Mouse (Mus musculus) left cerebral cortex, adult 2 months (tissue): ENCODE measurements around the gene Hdac4. TPM values are rescaled to one million over a fixed set of nuclear protein-coding genes. Genes with fewer than 3 reads are reported as not detected.
A peak's percentile ranks its signal among the peaks of the same experiment; 100 is the strongest.

Experiments used
- DNase-seq, 2 experiments: peaks; one replicate each; pipeline ENCODE4 v3.0.0; 2021 to 2022; ENCODE audit warnings: low spot score in 2 of 2, mixed read lengths in 1 of 2; ENCODE audit errors: extremely low spot score in 1 of 2
- H3K27ac ChIP-seq: fragments of 200-600 bp; 2 replicates; pipeline ENCODE4 v1.8.1; 2022
- H3K4me3 ChIP-seq: fragments of 200-600 bp; 2 replicates; pipeline ENCODE4 v1.8.1; 2022
- CTCF ChIP-seq: fragments of 200-600 bp; IDR thresholded peaks from 2 replicates; pipeline ENCODE4 v1.8.1; 2022; ENCODE audit warnings: antibody characterized with exemption, mild to moderate bottlenecking, moderate library complexity
- intact Hi-C: fragments of 180-260 bp; cut with DNase I; formaldehyde crosslinking; loops from one replicate; pipeline ENCODE4 v1.15.1; 2025
- long read RNA-seq, 2 experiments: library from polyadenylated mRNA; stranded (forward); transcript quantifications; one replicate each; pipeline ENCODE4 v2.0.0; 2021; ENCODE audit warnings: borderline mapping rate in 2 of 2
- total RNA-seq, 2 experiments: library from RNA; stranded (reverse); gene quantifications; 2 replicates each; pipeline ENCODE4 v1.2.3; 2021

Hdac4 gene
- total RNA-seq, result 100 to 1,000 TPM; 121 to 123 TPM
- long read RNA-seq, experiment 1, partial matches to known transcripts, result 17 of 101 reads
- long read RNA-seq, experiment 1, other reads (novel, unspliced or antisense), result 82 of 101 reads
- long read RNA-seq, experiment 2, partial matches to known transcripts, result 34 of 115 reads
- long read RNA-seq, experiment 2, other reads (novel, unspliced or antisense), result 81 of 115 reads

DNA sequence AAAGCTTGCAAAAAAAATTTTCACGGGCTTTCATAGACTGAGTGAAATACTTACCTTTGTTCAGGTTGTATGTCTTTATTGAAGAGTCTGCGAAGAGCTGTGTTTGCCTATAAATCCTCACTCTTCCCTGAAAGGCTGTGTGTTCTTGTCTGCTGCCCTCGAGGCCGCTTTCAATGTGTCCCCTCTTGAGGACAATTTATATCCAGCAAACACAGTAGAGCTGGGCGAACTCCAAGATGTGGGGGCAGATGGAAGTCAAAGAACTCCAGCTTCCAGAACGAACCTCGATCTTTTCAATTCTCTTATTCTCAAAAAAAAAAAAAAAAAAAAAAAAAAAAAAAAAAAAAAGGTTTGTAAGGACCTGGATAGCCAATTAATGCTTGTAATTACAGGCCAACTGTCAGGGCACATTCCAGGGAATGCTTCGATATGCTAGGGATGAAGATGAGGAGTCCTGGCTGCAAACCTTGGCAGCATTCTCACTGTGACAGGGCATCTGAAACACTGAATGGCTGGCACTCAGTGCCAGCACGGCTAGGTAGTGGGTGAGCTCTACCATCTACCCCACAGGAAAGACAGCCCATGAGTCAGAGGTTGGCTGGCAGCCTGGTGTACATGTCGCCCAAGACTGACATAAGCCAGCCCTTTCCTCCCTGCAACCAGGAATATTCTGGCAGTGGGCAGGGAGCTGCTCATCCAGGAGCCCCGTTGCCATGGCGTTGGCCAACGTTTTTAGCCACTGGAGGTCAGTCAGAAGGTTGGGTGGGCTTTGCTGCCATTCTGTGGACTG, at the start of gene Hdac4:
TSS of gene Hdac4 (minus strand) at position 340 of the 790 bp plus-strand sequence.
- Histone ChIP-seq H3K4me3 (no peak within 1 kb of the TSS), H3K27ac (no peak within 1 kb of the TSS)
- intact Hi-C loops, result no loop called here
- peak; percentile 43 to 73 for DNase-seq
- no peak for TF ChIP-seq CTCF

DNA sequence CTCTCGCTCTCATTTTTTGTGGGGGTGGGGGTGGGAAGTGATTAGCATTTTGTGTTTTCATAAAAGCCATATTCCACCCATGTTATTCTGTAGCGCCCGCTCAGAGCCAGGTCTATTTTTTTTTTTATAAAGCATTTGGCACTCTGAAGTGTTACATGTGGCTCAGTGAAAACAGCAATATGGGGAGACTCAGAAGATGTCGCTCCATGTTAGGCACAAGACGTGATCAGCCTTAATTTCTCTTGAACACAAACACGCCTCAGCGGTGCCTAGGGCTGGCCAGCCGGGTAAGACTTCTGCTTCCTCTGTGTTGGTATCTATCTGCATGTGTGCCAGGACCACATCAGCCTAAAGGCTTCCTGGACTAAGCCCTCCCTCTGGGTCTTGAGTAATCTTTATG, 48.0 kb upstream of the Hdac4 start:
- no peak for TF ChIP-seq CTCF
- no peak for DNase-seq
- intact Hi-C loops, result no loop called here
- H3K4me3 ChIP-seq, result no peak overlapping the region
- no peak overlapping the region for H3K27ac ChIP-seq

- DNase-seq, result no peak
- TF ChIP-seq CTCF, result no peak
- Histone ChIP-seq H3K27ac (no peak overlapping the region), H3K4me3 (no peak overlapping the region)
- intact Hi-C loops, result no loop called here
These were observed 44.6 kb upstream of the Hdac4 start for GRCm38 (mm10) chr1:92240072-92240471.

DNA sequence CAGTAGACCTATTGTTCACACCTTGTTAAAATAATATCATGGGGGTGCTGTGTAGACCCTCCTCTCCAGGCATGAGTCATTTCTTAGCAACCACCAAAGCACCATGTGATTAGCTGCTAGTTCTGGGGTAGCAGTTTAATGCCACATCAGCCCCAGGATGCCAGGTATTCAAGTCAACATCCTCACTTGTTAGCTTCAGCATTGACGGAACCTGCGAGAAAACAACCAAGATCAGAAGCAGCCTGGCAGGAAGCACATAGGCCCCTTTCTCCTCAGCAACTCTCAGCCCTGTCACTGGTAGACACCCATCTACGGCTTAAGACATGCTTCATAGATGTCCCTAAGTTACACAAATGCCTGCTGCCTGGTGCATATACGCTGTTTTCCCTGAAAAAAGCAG, 40.1 kb upstream of the Hdac4 start:
- no peak for TF ChIP-seq CTCF
- no peak for DNase-seq
- intact Hi-C loops, result no loop called here

DNA sequence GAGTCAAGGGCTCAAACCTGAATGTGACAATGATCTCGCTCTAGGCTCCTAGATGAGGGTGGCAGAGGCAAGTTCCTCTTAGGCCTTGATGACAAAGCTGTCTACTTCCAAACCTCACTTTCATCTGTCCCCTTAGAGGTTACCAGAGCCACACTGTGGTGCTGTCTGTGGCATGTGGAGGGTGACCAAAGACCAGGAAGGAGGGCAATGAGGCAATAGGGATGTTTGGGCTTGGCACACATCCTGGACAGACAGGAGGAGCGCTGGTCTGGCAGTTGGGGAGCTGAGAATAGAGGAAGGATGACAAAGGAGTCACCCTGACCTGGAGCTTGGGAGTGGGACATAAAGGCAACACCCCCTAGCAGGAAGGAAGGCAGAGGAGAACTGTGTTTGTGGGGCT, 29.8 kb upstream of the Hdac4 start:
- DNase-seq, result no peak
- intact Hi-C loops, result no loop called here
- TF ChIP-seq CTCF, result no peak
- Histone ChIP-seq H3K4me3 (no peak overlapping the region), H3K27ac (no peak overlapping the region)

More for the DNA sequence above, 40.1 kb upstream of the Hdac4 start:
- Histone ChIP-seq H3K4me3 (no peak overlapping the region), H3K27ac (no peak overlapping the region)

- no peak overlapping the region for H3K4me3 ChIP-seq
- peak; percentile 29 to 45 for DNase-seq
- intact Hi-C loops, result no loop called here
- no peak overlapping the region for H3K27ac ChIP-seq
- TF ChIP-seq CTCF, result no peak
These were observed 28.7 kb upstream of the Hdac4 start for GRCm38 (mm10) chr1:92223956-92224891.

GRCm38 (mm10) chr1:92216710-92217109, 21.2 kb upstream of the Hdac4 start:
- TF ChIP-seq CTCF, result no peak
- Histone ChIP-seq H3K4me3 (no peak overlapping the region), H3K27ac (0 out of 2 replicates have a peak overlapping the region, but pooled peaks have one; percentile 17)
- intact Hi-C loops, result no loop called here
- DNase-seq, result no peak

GRCm38 (mm10) chr1:92215996-92216630, 20.6 kb upstream of the Hdac4 start:
- intact Hi-C loops, result no loop called here
- H3K4me3 ChIP-seq, result no peak overlapping the region
- DNase-seq, result no peak
- H3K27ac ChIP-seq, result 0 out of 2 replicates have a peak overlapping the region, but pooled peaks have one; percentile 17
- TF ChIP-seq CTCF, result no peak

DNA sequence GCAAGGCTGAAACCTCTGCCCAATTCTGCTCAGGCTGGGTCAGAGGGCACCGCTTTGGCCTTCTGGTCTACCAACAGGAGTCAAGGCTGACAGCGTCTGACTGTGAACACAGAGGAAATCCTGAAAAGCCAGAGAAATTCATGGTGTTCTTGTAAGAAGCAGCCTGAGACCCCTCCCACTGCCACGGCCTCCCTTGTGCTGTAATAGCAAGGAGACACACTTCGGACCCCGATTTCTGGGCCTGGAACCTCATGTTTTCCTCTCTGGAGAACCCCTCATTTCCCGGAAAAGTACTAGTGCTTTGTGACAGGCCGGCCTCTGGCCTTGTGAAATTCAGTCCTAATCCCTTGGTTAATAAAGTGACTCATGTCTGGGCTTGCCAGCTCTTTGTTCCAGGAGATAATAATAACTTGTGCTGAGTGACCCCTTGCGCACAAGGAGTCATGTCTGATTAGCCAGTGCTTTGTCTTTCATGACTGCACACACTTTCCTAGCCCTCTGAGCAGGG, 19.7 kb upstream of the Hdac4 start:
- TF ChIP-seq CTCF, result no peak
- DNase-seq, result no peak
- Histone ChIP-seq H3K4me3 (no peak overlapping the region), H3K27ac (no peak overlapping the region)
- intact Hi-C loops, result no loop called here

DNA sequence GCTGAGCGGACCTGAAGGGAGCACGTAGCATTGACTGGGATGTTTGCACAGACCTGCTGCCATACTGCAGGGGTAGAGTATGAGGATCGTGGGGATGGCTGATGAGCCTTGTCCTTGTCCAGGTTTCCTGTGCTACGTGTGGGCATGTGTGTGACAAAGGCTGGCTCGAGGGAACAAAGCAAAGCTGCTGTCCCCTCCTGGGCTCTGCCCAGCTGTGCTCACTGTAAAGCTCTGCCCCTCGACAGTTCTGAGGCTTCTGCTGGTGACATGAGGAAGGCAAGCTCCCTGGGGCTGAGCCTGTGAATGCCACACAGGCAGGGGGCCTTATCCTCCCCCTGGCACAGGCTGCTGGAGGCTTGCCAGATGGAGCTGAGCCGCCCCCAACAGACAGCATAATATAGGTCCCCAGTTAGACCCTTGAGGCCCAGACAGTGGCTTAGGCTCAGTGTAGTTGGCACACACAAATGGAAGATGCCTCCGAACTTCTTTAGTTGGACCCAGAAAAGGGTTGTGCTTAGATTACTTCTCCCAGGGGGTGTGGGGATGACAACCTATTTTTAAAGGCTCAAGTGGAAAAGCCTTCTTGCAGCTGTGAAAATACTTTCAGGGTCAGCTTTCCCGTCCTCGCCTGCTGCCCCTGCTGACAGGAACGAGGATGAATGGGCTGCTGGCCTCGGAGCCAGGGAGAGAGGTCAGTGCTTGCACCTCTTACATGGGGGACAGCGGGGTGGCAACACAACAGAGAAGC, 16.7 kb upstream of the Hdac4 start:
- intact Hi-C loops, result no loop called here
- TF ChIP-seq CTCF, result no peak
- Histone ChIP-seq H3K27ac (no peak overlapping the region), H3K4me3 (no peak overlapping the region)
- no peak for DNase-seq
